Mouse (Mus musculus) embryonic facial prominence, embryonic 11.5 days (tissue): Measurements from ENCODE around the gene Mphosph9. TPM values are rescaled to one million over a fixed set of nuclear protein-coding genes. Genes with fewer than 3 reads are reported as not detected.

Experiments
- ATAC-seq: fragments of 200-750 bp; cut with Nextera tagmentation; replicated peaks from 2 replicates; pipeline ENCODE4 v1.8.0; 2017; ENCODE audit warnings: low read depth; ENCODE audit not compliant: insufficient number of reproducible peaks, low FRiP score, low TSS enrichment
- DNase-seq: peaks from one replicate; pipeline ENCODE4 v3.0.0-alpha.2; 2015; ENCODE audit warnings: low spot score
- H3K27ac ChIP-seq: fragments of 300-500 bp; sonication (generic); replicated peaks from 2 replicates; pipeline ENCODE4 v1.5.1; 2014; ENCODE audit warnings: mild to moderate bottlenecking, low read depth, low read length, control low read depth
- H3K27me3 ChIP-seq: fragments of 300-500 bp; sonication (generic); 2 replicates; pipeline ENCODE4 v1.6.1; 2014; ENCODE audit warnings: mild to moderate bottlenecking, low read length, moderate library complexity, mixed read lengths; ENCODE audit not compliant: control insufficient read depth, insufficient read depth
- H3K36me3 ChIP-seq: fragments of 300-500 bp; sonication (generic); replicated peaks from 2 replicates; pipeline ENCODE4 v1.6.1; 2014; ENCODE audit warnings: low read depth, mild to moderate bottlenecking, low read length, moderate library complexity, mixed read lengths; ENCODE audit not compliant: control insufficient read depth, insufficient read depth
- H3K4me1 ChIP-seq: fragments of 300-500 bp; sonication (generic); 2 replicates; pipeline ENCODE4 v1.6.1; 2014; ENCODE audit warnings: low read length, mixed read lengths; ENCODE audit not compliant: control insufficient read depth, insufficient read depth
- H3K4me2 ChIP-seq: fragments of 300-500 bp; sonication (generic); 2 replicates; pipeline ENCODE4 v1.6.1; 2014; ENCODE audit warnings: low read depth, mild to moderate bottlenecking, control low read depth, low read length, moderate library complexity
- H3K4me3 ChIP-seq: fragments of 300-500 bp; sonication (generic); 2 replicates; pipeline ENCODE4 v1.5.1; 2014; ENCODE audit warnings: low read depth, low read length, control low read depth
- H3K9ac ChIP-seq: fragments of 300-500 bp; sonication (generic); replicated peaks from 2 replicates; pipeline ENCODE4 v1.6.1; 2014; ENCODE audit warnings: mild to moderate bottlenecking, control low read depth, low read length
- H3K9me3 ChIP-seq: fragments of 300-500 bp; sonication (generic); replicated peaks from 2 replicates; pipeline ENCODE4 v1.6.1; 2016; ENCODE audit warnings: mild to moderate bottlenecking, low read length, inconsistent platforms, mixed read lengths; ENCODE audit not compliant: control insufficient read depth
- WGBS: fragments of 180-500 bp; shearing (Covaris S2); extraction: QIAGEN DNeasy Blood & Tissue Kit; methylation state at CpG from one replicate; pipeline ENCODE4 v1.1.7; 2014; 5-methylcytosine and 5-hydroxymethylcytosine counted together
- polyA plus RNA-seq: library from polyadenylated mRNA; unstranded; fragments of >200 nt; fragmentation: Nextera tagmentation; extraction: Ambion mirVana; gene quantifications from 2 replicates; pipeline ENCODE4 v1.2.1, GENCODE M21; 2014

Mphosph9 gene
- polyA plus RNA-seq, 1 experiment from 2014 or later, result 17.4 TPM

DNA sequence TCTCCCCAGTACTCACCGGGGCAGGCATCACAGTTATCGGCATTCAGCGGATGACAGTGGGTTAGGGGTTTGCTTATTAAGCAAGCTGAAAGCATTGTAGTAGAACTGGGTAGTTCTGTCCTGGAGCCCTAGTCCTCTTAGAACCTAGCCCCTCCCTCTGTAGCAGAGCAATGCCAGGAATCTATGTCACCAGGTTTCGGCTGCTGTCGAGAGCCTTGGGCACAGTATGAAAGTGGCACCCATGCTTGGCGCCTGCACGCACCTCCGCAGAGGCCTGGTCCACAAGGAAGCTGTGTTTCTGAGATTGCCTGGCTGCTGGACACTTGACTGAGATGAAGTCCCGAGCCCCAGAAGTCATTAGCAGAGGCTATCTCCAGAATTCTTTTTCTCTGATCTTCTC lies 9.3 kb upstream of the Mphosph9 start:
- 90% methylated on average over 9 of the region's 9 CpGs for WGBS
- no peak overlapping the region for H3K4me3 ChIP-seq
- H3K4me2 ChIP-seq, result no peak overlapping the region
- H3K9ac ChIP-seq, result no peak overlapping the region
- ATAC-seq (no peak), DNase-seq (no peak)
- H3K36me3 ChIP-seq, result no peaks in the 10 kb centered on the region
- H3K27ac ChIP-seq, result no peak overlapping the region
- H3K4me1 ChIP-seq, result no peaks in the 10 kb centered on the region; the same call in 1 of the 2 replicates
- no peaks in the 10 kb centered on the region for H3K27me3 ChIP-seq
- no peaks in the 10 kb centered on the region for H3K9me3 ChIP-seq

DNA sequence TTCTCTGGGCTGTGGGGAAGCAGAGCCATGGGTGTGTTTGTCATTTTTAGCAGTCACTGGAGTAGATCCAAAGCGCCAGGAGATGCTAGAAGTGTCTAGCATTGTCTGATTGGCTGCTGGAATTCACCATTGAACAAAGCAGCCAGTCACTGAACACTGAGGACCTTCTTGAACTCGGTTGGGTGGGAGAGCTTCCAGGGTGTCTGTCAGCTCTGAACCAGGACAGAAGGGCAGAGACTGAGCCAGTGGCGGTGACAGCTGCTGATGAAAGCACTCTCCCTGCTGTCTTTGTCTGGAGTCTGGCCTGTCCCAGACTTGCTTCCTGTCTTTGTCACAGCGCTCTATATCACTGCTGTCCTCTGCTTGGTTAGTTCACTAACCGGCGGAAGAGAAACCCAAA lies 6.6 kb upstream of the Mphosph9 start:
- Histone ChIP-seq H3K27ac (peak overlapping the region; percentile 7), H3K4me3 (no peak overlapping the region), H3K9me3 (no peaks in the 10 kb centered on the region), H3K4me1 (no peaks in the 10 kb centered on the region; the same call in 1 of the 2 replicates), H3K36me3 (no peaks in the 10 kb centered on the region), H3K27me3 (no peaks in the 10 kb centered on the region), H3K4me2 (no peak overlapping the region), H3K9ac (no peak overlapping the region)
- 43% methylated on average over 6 of the region's 6 CpGs for WGBS
- DNase-seq (peak; percentile 24), ATAC-seq (peak; percentile 61)

DNA sequence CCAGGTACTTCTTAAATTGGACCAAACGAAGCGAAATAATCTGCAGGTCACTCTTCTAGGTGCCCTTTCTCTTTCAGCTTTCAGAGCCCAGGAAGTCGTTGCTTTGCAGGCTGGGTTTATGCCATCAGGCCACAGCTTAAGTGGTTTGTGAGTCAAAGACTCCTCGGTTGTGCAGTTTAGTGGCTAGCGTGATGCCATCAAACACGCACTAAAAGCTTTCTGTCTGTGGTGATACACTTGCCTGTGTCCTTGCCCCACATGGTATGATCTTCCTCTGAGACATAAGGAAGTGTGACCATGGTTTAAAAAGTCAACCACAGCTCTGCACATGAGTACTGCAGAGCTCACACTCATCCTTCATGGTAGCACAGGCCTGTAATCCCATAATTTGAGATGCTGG lies 2.3 kb upstream of the Mphosph9 start:
- Histone ChIP-seq H3K27me3 (no peaks in the 10 kb centered on the region), H3K4me2 (no peak overlapping the region), H3K36me3 (no peaks in the 10 kb centered on the region), H3K4me3 (no peak overlapping the region), H3K27ac (no peak overlapping the region), H3K9me3 (no peaks in the 10 kb centered on the region), H3K9ac (no peak overlapping the region), H3K4me1 (no peaks in the 10 kb centered on the region; the same call in 1 of the 2 replicates)
- ATAC-seq (no peak), DNase-seq (no peak)
- 88% methylated on average over 6 of the region's 6 CpGs for WGBS

DNA sequence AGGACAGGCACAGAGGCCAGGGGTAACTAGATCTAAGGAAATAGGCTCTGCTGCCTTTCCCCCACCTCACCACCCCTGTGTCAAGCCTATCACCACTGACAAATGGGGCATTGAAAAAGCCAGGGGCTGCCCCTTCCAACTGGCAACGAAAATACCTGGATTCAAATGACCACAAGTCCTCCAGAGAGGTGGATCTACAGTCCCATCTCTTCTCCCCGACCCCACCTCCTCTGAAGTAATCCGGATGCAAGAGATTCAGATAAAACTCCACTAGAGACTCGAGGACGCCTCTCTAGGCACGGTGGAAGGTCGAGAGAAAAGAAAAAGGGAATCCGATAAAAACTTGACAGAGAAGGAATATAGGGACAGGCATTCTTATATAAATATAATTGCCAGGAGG lies 943 bp downstream of the Mphosph9 start:
- Histone ChIP-seq H3K27me3 (no peaks in the 10 kb centered on the region), H3K36me3 (no peaks in the 10 kb centered on the region), H3K4me2 (peak overlapping the region; percentile 74), H3K27ac (no peak overlapping the region; the same call in 1 of the 2 replicates), H3K4me1 (no peaks in the 10 kb centered on the region), H3K4me3 (peak overlapping the region; percentile 49), H3K9me3 (no peaks in the 10 kb centered on the region), H3K9ac (peak overlapping the region; percentile 68)
- ATAC-seq, result no peak
- WGBS, result 2% methylated on average over 8 of the region's 8 CpGs
- DNase-seq, result no peak

DNA sequence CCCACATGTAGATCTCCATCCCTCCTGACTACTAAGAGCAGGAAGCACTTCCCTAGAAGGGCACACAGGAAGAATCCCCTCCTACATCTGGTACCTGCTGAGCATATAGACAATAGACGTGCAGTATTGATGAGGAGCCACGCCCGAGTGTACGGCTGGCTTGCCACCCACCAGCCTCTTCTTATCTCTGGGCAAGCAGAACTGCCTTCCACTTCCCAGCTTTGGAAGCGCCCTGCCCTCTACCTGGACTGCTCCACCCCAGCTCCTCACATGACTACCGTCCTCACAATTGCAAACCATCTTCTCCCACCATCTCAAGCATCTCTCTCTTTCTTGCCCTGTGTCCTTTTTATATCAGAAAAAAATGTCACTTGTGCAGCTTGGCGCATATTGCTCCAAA lies 10.1 kb downstream of the Mphosph9 start:
- Histone ChIP-seq H3K4me2 (no peak overlapping the region), H3K9me3 (no peaks in the 10 kb centered on the region), H3K36me3 (peaks cover 7% of the 10 kb centered on the region), H3K27me3 (no peaks in the 10 kb centered on the region), H3K4me1 (no peaks in the 10 kb centered on the region), H3K4me3 (no peak overlapping the region), H3K27ac (no peak overlapping the region), H3K9ac (no peak overlapping the region)
- DNase-seq (no peak), ATAC-seq (no peak)
- WGBS, result 94% methylated on average over 7 of the region's 7 CpGs

DNA sequence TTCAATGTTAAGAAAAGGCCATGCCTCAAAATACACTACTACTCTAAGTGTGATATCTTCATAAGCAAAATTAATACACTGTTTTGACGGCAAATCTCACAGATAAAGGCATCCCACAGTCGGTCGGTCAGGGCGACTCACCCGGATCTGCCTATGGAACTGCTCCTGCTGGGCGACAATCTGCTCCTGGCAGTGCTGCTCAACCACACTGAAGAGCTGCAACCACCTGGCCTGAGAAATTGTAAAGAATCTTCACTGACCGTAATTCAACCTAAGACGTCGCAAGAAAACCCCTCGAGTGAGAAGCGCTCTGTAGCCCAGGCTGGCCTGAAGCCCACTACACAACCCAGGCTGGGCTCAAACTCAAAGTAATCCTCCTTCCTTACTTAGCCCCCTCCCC lies 11.8 kb downstream of the Mphosph9 start:
- no peaks in the 10 kb centered on the region; the same call in 1 of the 2 replicates for H3K9me3 ChIP-seq
- no peak overlapping the region for H3K4me3 ChIP-seq
- H3K36me3 ChIP-seq, result peaks cover 14% of the 10 kb centered on the region
- no peak for ATAC-seq
- H3K27me3 ChIP-seq, result no peaks in the 10 kb centered on the region
- H3K4me2 ChIP-seq, result no peak overlapping the region
- no peak overlapping the region for H3K9ac ChIP-seq
- 95% methylated on average over 11 of the region's 11 CpGs for WGBS
- no peak for DNase-seq
- no peak overlapping the region for H3K27ac ChIP-seq
- no peaks in the 10 kb centered on the region for H3K4me1 ChIP-seq

DNA sequence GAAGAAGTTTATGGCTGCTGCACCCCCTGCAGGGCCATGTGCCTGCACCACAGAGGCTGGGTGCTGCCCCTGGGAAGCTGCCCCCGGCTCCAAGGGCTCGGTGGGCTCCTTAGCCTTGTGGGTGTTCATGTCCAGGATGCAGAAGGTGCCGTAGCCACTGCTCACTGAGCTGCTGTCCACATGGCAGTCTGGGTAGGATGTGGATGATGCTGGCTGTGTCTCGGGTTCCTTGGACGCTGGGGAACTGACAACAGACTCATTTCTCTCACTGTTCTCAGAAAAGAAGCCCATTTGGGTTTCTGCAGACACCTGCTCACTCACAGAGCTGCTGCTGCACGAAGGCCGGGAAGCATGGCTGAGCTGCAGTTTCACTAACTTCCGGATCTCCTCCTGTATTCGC lies 12.3 kb downstream of the Mphosph9 start:
- ATAC-seq, result no peak
- no peak for DNase-seq
- Histone ChIP-seq H3K4me1 (no peaks in the 10 kb centered on the region), H3K9ac (no peak overlapping the region), H3K4me3 (no peak overlapping the region), H3K4me2 (no peak overlapping the region), H3K9me3 (no peaks in the 10 kb centered on the region; the same call in 1 of the 2 replicates), H3K27ac (no peak overlapping the region), H3K36me3 (peaks cover 14% of the 10 kb centered on the region), H3K27me3 (no peaks in the 10 kb centered on the region)
- WGBS, result 94% methylated on average over 9 of the region's 9 CpGs

DNA sequence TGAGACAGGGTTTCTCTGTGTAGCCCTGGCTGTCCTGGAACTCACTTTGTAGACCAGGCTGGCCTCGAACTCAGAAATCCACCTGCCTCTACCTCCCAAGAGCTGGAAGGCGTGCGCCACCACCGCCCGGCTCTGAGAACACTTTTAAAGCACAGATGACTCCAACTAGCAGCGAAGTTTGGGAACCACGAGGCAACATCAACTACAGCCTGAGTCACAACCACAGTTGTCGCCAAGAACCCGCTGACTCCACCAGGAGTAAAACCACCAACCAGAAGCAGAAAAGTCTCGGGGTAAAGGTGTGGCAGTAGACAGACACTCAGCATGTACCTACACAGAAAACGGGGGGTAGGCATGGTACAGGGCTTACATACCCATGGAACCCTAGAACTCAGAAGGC lies 17.7 kb downstream of the Mphosph9 start:
- Histone ChIP-seq H3K4me3 (no peak overlapping the region), H3K4me2 (no peak overlapping the region), H3K27ac (no peak overlapping the region), H3K9ac (no peak overlapping the region), H3K36me3 (peaks cover 19% of the 10 kb centered on the region), H3K4me1 (no peaks in the 10 kb centered on the region), H3K9me3 (no peaks in the 10 kb centered on the region; the same call in 1 of the 2 replicates), H3K27me3 (no peaks in the 10 kb centered on the region)
- 92% methylated on average over 11 of the region's 11 CpGs for WGBS
- DNase-seq, result no peak
- ATAC-seq, result no peak
